Mouse (Mus musculus): ENCODE measurements around the gene Nexn.
"Not testable (repeated sequence)": the region's sequence is repeated elsewhere in the genome, so short reads cannot be mapped to it uniquely, and the experiment has no call there.

The Nexn gene

GRCm38 (mm10) chr3:152266036-152266421 is at the start of gene Nexn:
TSS of gene Nexn (minus strand) at chr3:152266350.
- no peak for DNase-seq (ENCODE audit: low spot score)

- peak; percentile 38 for DNase-seq (ENCODE audit: low spot score)
Observed at GRCm38 (mm10) chr3:152315613-152316012, 49.5 kb upstream of the Nexn start.

- not testable (repeated sequence) for DNase-seq (ENCODE audit: low spot score)
Observed at GRCm38 (mm10) chr3:152314666-152315065, 48.5 kb upstream of the Nexn start.

GRCm38 (mm10) chr3:152309250-152309645 is 43.1 kb upstream of the Nexn start:
- no peak for DNase-seq (ENCODE audit: low spot score)

- DNase-seq (ENCODE audit: low spot score): no peak
Observed at GRCm38 (mm10) chr3:152308485-152309249, 42.5 kb upstream of the Nexn start.

- DNase-seq (ENCODE audit: low spot score): no peak
Observed at GRCm38 (mm10) chr3:152305971-152306370, 39.8 kb upstream of the Nexn start.

- DNase-seq (ENCODE audit: low spot score): no peak
Observed at GRCm38 (mm10) chr3:152305080-152305479, 38.9 kb upstream of the Nexn start.

GRCm38 (mm10) chr3:152304093-152304815 is 38.1 kb upstream of the Nexn start:
- no peak for DNase-seq (ENCODE audit: low spot score)

GRCm38 (mm10) chr3:152302991-152303390 is 36.8 kb upstream of the Nexn start:
- DNase-seq (ENCODE audit: low spot score): no peak

- no peak for DNase-seq (ENCODE audit: low spot score)
Observed at GRCm38 (mm10) chr3:152300376-152301337, 34.5 kb upstream of the Nexn start.

GRCm38 (mm10) chr3:152295896-152296295 is 29.7 kb upstream of the Nexn start:
- no peak for DNase-seq (ENCODE audit: low spot score)

- DNase-seq (ENCODE audit: low spot score): no peak
Observed at GRCm38 (mm10) chr3:152294400-152294799, 28.2 kb upstream of the Nexn start.

- no peak for DNase-seq (ENCODE audit: low spot score)
Observed at GRCm38 (mm10) chr3:152293530-152294181, 27.5 kb upstream of the Nexn start.

GRCm38 (mm10) chr3:152291895-152292294 is 25.7 kb upstream of the Nexn start:
- DNase-seq (ENCODE audit: low spot score): no peak

GRCm38 (mm10) chr3:152290175-152290798 is 24.1 kb upstream of the Nexn start:
- no peak for DNase-seq (ENCODE audit: low spot score)

- no peak for DNase-seq (ENCODE audit: low spot score)
Observed at GRCm38 (mm10) chr3:152288740-152289139, 22.6 kb upstream of the Nexn start.

- DNase-seq (ENCODE audit: low spot score): no peak
Observed at GRCm38 (mm10) chr3:152288276-152288675, 22.1 kb upstream of the Nexn start.

GRCm38 (mm10) chr3:152287810-152288209 is 21.7 kb upstream of the Nexn start:
- no peak for DNase-seq (ENCODE audit: low spot score)

GRCm38 (mm10) chr3:152284759-152285158 is 18.6 kb upstream of the Nexn start:
- no peak for DNase-seq (ENCODE audit: low spot score)

GRCm38 (mm10) chr3:152284306-152284705 is 18.2 kb upstream of the Nexn start:
- no peak for DNase-seq (ENCODE audit: low spot score)

GRCm38 (mm10) chr3:152282126-152282525 is 16.0 kb upstream of the Nexn start:
- no peak for DNase-seq (ENCODE audit: low spot score)
